Mouse (Mus musculus) left cerebral cortex, postnatal 4 days (tissue): ENCODE measurements around the gene Car3. TPM values are rescaled to one million over a fixed set of nuclear protein-coding genes. Genes with fewer than 3 reads are reported as not detected.

Experiments used
- DNase-seq: peaks from one replicate; pipeline ENCODE4 v3.0.0-alpha.2; 2022
- intact Hi-C: fragments of 180-260 bp; cut with DNase I; formaldehyde crosslinking; loops from one replicate; pipeline ENCODE4 v1.15.1; 2025
- total RNA-seq, 2 experiments: library from RNA; stranded (reverse); gene quantifications; 2 replicates each; pipeline ENCODE4 v1.2.3; 2021

Gene Car3
- total RNA-seq, 2 experiments from 2014 or later, result 1.6 to 2.2 TPM

- intact Hi-C loops, result no loop called here
- DNase-seq, result no peak
These were observed 40.1 kb downstream of the Car3 start for GRCm38 (mm10) chr3:14903380-14903779.

DNA sequence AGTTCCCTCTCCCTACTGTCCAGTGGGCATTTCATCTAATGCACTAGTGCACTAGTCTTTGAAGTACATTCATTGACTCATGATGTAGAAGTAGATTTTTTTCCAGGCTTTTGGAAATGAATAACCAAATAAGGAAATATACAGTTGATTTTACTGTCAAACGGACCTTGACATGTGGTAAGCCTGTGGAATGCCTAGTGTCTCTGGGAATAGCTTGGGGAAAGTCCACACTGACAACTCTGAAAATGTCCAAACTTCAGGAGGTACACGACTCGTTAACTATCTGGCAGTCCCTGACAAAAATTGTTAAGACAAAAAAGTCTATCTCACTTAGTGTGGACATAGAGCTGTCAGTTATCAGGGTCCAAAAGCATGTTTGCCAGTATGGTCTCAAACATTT, 40.9 kb downstream of the Car3 start:
- intact Hi-C loops, result no loop called here
- no peak for DNase-seq

DNA sequence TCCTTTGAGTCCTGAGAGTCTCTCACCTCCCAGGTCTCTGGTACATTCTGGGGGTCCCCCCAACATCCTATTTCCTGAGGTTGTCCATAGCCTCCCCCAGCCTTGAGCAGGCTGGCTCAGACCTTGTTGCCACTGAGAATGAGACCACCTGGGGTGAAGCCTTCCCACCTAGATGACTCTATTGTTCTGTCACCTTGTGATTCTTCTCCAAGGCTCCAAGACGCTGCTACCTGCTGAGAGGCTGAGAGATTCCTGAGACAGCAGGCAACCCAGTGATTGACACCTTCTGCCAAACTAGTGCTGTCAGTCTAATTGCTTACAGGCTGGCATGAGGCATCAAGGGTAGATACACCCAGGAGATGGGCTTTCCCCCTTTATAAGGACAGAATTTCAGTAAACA, 44.0 kb downstream of the Car3 start:
- no peak for DNase-seq
- intact Hi-C loops, result no loop called here

DNA sequence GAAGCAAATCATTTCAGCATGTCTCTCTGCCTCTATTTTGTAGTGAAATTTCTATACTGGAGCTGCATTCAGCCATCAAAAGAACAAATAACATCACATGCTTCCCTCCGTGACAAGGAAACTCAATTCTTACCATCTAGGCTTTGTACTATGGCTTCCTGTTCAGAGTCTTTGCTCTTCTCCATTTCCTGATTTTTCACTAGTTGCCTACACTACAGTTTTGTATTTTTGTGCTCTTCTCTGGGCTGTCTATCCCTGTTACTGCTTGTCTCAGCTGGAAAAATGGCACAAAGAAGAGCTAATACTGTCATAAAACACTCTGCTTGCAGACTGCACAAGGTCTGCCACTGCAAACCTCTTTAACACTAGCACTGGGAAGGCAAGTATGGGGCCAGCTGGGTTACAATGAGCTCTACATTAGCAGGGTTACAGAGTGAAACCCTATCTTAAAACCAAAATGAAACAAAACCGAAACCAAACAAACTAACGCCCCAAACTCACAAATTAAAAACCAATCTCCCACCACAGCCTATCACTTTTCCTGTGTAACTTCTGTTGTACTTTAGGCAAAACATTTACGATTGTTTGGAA, 48.8 kb downstream of the Car3 start:
- DNase-seq, result no peak
- intact Hi-C loops, result no loop called here

DNA sequence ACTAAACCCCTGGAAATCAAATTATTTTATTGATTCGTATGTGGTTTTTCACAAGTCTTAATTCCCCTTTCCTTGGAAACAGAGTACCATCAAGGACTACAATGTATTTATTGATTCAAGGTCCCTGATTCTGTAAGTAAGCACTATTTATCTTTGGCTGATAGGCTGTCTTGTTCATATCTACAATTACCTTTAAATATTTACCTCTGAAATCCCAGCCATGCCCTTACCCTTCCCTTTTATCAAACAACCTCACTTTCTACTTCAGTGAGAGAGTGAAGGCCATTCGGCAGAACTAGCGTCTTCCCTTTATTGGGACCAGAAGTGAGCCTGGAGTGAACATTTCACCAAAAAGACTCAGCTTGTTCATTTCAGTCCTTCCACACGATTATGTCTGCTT, 50.5 kb downstream of the Car3 start:
- DNase-seq, result no peak
- intact Hi-C loops, result no loop called here

- no peak for DNase-seq
- intact Hi-C loops, result no loop called here
These were observed 52.0 kb downstream of the Car3 start for GRCm38 (mm10) chr3:14915355-14915754.

GRCm38 (mm10) chr3:14917261-14917660, 53.9 kb downstream of the Car3 start:
- no peak for DNase-seq
- intact Hi-C loops, result no loop called here

Other genes with a start within 250 kb of the Car3 start
- gene Car13, start 221.8 kb upstream of the Car3 start, total RNA-seq, result 1 to 10 TPM; 1.9 to 2.6 TPM
- gene Car1, start 55.1 kb upstream of the Car3 start, total RNA-seq, result not detected
- gene Car2, start 22.8 kb downstream of the Car3 start, total RNA-seq, result 10 to 100 TPM; 19.7 to 22.2 TPM